Mouse (Mus musculus): ENCODE measurements around the gene Foxe1.

Gene Foxe1

DNA sequence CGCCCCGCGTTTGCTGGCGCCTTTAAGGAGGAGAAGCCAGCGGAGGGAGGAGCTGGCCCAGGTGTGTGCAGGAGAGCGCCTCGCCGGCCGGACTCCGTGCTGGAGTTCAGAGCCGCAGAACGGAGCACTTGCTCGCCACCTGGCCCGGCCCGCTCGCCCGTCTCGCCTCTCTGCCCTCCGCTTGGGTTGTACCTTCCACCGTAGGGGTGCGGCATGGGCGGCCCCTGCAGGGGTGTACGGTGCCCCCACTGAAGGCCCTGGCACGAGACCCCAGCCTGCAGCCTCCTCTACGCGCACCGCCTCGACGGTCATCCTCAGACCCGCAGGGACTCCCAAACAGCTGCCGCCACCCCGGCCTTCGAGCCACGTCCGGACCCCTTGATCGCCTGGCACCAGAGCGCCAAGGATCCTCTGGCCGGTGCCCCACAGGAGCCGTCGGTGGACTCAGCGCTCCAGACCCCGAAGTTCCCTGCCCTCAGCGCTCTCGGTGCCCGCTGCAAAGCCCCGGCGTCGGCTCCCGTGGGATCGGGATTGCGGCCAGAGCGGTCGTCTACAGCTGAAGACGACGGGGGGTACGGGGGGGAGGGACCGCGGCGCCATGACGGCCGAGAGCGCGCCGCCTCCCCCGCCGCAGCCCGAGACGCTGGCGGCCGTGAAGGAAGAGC, at the start of gene Foxe1:
Gene Foxe1, plus strand, starts transcription at position 14 of the 665 bp plus-strand sequence.
- no peak for DNase-seq

DNA sequence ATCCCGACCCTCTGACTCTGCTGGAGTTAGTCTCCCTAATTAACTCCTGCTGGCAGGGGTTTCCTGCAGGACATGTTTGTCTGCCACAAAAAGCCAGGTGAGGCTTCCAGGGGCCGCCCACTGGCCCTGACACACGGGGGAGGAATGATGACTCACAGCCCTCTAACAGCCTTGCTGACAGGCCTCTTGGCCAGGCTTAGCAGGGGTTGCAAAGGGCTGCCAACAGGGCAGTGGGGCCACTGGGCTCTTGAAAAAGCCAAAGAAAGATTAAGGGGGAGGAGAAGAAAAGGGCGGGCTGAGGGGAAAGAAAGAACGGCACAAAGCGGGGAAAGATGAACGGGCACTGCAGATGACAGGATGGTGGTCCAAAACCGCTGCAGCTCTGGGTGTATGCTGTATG, 39.3 kb upstream of the Foxe1 start:
- peak; percentile 42 for DNase-seq

DNA sequence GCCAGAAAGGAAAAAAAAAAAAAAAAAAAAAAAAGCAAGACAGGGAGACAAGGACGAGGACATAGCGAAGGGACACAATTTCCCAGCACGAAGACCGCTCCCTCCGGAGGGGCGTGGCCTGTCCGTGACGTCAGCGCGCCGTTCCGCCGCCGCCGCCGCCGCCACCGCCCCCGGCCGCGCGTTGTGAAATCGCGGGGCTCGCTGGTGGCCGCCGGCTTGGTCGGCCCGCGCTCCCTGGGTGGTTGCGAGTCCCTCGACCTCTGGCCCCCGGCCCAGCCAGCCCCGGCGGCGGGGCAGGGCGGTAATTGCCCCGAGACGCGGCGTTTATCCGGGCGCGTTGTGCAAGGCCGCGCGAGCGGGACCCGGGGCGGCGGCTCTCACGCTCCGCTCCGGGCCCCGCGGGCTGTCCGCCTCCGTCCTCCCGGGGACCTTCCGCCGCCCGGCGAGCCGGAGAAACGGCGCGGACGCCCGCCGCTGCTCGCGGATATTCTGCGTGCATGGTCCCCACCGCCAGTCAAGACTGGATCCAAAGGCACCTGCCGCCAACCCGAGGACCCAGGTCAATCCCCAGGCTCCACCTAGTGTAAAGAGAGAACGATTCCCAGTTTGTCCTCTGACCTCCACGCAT, 38.5 kb upstream of the Foxe1 start:
- peak; percentile 67 for DNase-seq

DNA sequence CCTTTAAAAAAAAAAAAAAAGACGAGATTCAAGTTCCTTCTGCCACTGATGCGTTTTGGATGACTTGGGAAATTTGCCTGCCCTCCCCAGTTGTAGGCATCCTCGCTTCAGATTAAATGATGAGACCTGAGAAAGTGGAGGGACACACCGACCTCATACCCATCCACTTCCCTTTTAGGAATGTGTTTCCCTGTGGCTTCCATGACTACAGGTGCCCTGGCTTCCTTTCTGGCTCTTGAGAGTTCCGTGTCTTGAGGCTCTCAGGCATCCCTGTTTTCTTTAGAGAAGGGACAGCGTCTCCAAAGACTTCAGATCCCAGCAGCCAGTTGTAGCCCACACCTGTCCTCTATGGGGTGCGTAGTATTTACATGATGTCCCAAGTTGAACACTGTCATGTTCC, 38.0 kb upstream of the Foxe1 start:
- no peak for DNase-seq

DNA sequence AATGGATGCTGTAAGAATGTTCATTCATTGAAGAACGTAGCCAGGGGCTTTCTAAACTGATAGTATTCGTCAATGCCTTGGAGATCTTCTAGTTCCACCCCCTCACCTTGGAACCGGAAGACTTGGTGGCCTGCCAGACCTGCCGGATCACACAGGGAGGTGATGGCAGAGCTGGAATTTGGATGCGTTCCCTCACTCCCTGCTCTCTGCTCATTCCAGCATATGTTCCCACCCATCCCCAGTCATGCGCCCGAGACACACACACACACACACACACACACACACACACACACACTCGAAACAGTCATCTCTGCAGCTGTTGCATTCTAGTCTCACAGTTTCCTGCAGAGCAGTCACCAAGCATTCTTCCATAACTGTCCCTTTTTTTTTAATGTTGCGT, 36.1 kb upstream of the Foxe1 start:
- DNase-seq = peak; percentile 38

DNA sequence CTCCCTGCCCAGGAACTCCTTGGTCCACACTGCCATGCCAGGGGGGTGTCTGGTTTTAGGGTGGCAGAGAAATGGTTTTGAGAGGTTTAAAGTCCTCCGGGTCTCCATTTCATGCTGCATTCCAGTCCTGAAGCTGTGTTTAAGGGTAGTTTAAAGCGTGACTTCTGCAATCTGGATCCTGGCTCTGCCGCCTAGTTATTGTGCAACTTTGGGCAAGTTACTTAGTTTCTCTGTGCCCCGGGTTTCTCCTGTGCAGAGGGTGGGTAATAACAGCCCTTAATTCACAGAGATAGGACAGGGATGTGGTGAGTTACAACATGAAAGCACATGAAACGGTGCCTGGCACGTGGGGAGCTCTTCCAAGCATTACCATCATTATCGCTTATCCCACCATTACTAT, 35.5 kb upstream of the Foxe1 start:
- peak; percentile 14 for DNase-seq

DNA sequence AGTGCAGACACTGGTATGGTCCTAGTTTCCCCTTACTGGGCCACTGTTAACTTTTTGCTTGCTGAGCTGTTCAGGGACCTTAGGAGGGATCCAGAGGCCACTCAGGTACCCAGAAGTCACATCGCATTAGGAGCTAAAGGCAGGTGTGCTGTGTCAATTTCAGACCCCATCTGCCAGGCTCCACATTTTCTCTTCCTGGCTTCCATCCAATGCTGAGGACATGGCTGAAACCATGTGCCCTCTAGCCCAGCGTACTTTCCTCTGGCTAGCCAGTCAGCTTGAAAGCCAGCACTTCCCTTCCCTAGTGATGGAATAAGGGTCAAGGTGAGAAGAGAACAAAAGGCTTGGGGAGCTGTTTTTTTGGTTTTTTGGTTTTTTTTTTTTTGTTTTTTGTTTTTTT, 31.8 kb upstream of the Foxe1 start:
- no peak for DNase-seq

DNA sequence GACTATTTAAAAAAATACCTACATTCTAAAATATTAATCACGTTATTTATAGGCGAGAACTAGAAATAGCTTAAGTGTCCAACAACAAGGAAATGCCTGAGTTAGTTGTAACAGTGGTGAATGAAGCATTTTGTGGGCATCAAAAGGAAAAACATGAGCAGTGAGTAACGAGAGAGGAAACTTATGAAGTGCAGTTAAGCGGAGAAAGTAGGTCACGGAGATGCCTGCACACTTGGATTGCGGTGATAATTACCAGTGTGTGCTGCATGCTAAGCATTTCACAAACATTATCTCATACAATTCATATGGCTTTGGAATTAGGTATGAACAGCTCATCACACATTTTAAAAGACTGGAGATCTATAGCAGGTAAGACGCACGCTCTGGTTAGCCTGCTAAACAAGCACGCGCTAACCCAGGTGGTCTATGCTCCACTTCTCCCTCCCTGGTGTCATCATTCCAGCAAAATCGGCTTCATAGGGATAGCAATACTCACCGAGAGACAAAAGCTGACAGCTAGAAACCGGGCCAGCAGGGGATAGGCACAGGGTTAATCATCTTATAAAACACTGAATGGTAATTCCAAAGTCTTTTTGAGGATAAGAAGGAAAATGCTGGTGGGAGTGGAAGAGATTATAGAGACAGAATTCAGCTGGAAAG, 21.5 kb upstream of the Foxe1 start:
- DNase-seq = no peak

DNA sequence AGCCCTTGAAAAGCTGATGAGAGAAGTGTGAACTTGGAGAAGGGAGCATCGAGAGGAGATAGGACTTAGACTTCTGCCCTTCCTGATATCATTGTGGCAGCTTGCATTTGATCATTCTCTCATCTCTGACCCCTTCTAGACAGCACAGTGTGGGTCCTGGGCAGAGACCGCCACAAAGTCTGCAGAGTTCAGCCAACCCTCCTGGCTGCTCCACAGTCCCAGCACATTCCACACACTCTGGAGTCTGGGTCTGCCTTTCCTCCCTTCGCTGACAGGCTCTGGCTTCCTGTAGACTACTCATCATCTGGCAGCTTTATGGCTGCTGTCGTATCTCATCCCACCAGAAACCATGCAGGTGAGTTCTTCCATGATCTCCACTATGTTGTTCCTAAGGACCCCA, 20.7 kb upstream of the Foxe1 start:
- DNase-seq = no peak

DNA sequence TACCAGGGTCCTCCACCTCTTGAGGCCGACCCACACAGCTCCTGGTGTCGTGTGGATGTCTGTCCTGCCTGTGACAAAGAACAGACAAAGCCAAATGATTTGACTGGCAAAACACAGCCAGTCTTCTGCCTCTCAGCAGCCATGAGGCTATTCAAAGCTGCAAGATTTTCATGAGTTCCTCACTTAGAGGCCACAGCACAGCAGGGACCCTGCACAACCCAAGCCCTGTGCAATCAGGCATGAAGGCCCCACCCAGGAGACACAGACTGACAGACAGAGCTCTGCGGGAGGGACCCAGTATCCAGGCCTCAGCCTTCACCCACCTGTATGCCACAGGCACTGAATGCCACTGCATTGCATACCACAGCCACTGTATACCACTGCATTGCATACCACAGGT, 14.5 kb upstream of the Foxe1 start:
- DNase-seq = no peak

DNA sequence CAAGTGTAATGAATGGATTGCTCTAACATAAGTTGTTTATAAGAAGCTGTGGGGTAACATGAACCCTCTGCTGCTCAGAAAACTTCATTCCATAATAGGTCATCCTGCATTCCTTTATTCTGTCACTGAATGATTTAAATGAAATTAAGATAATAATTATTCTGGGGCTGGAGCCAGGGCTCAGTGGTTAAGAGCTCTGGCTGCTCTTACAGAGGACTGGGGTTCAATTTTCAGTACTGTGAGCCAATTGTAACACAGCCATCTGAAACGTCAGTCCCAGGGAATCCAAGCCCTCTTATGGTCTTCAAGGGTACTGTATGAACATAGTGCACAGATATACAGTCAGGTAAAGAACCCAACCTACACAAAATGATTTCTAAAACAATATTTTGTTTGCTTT, 7.6 kb upstream of the Foxe1 start:
- no peak for DNase-seq

DNA sequence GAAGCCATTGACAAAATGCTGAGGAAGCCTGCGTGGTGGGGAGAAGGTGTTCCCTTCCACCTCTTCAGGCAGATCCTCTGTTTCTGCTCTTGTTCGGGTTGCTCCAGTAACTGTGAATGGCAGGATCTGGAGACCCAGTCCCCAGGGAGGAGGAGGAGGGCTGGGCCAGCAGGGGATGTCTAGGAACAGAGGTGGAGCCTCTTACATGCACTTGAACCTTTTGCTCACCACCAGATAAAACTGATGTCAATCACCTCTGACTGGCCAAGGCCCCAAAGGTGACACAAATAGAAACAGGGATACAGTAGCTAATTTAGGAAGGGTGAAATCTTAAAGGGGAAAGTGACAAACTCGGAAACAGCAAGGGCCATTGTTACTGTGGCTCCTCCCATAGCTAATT, 5.4 kb upstream of the Foxe1 start:
- no peak for DNase-seq

DNA sequence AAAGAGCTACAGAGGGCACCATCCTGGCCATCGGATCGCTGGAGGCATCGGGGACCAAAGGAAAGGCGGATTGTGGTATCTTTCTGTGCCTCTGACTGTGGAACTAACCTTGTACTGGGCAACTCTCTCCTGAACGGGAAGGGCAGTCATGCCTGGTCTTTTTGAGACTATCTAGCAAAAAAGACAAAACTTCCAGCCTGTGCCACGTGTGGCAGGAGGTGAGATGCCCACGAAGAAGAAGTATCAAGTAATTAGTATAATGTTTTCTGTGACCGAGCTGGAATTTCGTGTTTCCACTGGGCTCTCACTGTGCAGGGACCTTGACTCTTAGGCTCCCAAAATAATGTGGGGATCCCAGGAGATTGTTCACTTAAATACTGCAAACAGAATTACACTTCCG, 4.4 kb upstream of the Foxe1 start:
- no peak for DNase-seq

DNA sequence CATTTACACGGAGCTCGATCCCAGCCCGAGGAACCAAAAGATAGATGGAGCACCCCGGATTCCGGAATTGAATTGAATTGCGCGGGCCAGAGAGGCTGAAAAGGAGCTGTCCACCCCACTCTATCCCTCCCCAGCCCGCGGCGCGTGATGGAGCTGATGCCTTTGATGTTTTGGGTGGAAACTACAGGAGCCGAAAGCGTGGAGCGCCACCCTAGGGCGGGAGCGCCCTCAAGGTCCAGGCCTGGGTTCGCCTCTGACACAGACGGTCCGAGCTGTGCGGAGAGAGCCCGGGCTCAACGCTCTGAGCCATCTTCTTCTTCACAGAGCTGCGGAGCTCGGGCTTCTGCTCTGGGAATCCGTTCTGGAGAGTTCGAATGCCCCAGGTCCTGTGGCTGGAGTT, 3.8 kb upstream of the Foxe1 start:
- no peak for DNase-seq

DNA sequence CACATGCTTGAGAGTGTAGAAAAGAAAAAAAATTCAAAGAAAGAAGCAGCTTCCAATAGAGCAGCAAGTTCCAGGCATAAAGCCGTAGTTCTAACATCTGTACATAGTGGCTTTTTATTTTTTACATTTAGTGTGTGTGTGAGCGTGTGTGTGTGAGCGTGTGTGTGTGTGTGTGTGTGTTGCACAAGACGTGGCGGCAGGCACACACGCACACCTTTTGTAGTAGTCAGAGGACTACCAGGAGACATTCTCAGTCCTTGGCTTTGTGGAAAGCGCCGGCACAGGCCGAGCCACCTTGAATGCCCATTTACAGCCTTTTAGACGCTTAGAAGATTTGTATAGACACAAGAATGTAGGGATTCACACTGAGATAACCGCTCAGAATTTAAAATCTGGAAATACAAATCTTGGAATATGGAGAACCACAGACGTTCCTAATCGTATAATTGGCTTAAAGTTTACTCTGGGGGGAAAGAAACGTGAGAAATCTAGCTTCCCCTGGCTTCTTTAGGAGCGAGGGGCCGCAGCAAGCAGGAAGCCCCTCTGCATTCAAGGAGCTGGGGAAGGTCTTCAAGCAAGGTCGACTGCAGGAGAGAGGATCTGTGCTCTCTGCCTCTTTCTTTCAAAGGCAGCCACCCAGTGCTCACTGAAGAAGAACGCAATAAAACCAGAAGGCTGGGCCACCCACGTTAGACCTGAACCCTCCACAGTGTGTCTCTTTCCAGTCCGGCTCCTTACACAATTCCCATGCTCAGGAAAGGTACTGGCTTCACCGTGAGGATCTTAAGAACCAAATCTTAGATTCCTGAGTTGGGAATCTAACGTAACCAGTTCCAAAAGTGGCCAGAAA, 1.4 kb upstream of the Foxe1 start:
- no peak for DNase-seq

DNA sequence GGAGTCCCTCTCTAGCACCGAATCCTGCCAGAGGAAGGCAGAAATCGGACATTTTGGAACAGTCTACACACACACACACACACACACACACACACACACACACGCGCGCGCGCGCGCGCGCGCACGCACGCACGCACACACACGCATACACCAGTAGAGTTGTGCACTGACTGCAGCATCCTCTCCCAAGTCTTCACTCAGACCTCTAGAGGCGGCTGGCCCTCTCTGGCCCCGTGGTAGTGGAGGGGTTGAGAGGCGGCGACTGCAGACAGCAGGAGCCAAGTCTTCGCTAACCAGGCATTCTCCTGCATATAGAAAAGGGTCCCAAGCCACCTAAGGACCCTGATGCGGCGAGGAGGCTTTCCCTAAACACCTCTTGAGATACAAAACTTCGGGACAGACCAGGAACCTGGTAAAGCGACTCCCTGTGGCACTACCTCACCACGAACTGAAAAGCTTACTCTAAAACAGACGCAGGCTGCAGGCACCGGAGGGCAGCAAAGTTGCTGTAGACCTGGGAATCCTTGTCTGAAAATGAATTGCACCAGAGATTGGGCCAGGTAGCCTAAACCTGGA, 610 bp upstream of the Foxe1 start:
- no peak for DNase-seq

DNA sequence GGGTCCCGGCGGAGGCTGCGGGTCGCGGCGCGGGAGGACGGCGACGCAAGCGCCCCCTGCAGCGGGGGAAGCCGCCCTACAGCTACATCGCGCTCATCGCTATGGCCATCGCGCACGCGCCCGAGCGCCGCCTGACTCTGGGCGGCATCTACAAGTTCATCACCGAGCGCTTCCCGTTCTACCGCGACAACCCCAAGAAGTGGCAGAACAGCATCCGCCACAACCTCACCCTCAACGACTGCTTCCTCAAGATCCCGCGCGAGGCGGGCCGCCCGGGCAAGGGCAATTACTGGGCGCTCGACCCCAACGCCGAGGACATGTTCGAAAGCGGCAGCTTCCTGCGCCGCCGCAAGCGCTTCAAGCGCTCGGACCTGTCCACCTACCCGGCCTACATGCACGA, 879 bp downstream of the Foxe1 start:
- no peak for DNase-seq

DNA sequence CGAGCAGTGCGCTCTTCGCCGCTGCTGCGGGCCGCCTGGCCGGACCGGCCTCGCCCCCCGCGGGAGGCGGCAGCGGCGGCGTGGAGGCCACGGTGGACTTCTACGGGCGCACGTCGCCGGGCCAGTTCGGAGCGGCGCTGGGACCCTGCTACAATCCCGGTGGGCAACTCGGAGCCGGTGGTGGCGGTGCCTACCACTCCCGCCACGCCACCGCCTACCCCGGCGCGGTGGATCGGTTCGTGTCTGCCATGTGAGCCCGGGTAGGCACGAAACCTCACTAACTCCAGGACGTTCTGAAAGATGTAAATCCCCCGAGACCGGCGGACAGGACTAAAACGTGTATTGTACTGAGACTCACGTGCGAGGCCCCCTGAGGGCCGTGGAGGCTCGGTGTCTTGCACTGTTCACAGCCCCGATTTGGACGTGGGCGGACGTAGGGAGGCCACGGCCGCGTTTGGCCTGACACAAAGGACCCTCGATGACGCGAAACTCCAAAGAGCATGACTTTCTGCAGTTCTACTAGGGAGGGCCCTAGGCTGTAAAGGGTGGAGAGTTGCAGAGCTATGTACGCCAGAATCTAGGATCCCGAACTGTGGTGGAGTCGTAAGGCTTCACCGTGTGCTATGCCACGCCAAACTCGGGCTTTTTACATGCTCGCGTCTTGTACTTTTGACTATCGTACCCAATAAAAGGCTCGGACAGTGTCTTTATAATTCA, 1.8 kb downstream of the Foxe1 start:
- no peak for DNase-seq

DNA sequence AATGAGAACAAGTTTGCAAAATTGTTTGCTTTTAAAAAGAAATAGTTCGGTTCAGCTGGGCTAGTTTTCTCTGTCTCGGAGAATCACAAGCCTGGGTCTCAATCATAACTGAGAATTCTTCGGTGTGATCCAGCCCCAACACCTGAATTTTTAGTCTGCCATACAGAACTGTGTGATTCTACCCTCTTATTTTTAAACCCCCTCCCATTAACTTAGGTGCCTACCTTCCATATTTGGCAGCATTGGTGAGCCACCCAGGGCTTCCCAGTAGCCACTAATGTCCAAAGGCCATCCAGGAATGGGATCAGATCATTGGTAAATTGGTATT, 2.3 kb downstream of the Foxe1 start:
- DNase-seq = no peak

DNA sequence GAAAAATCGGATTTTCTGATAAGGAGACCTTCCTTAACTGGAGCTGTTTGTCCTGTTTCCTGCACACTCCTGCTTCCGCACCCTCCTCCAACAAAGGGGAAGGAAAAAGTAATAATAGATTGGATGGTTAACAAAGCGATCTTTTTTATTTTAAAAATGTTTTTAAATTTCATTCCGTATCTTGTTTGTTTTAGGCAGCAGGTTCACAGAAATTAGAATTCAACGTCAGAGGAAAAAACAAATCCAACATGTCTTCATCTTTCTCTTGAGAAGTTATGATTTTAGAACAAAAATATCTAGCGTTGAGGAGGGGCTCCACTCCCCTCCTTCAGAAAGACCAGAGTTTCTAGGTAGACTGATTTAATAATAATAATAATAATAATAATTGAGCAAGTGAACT, 2.8 kb downstream of the Foxe1 start:
- DNase-seq = no peak

DNA sequence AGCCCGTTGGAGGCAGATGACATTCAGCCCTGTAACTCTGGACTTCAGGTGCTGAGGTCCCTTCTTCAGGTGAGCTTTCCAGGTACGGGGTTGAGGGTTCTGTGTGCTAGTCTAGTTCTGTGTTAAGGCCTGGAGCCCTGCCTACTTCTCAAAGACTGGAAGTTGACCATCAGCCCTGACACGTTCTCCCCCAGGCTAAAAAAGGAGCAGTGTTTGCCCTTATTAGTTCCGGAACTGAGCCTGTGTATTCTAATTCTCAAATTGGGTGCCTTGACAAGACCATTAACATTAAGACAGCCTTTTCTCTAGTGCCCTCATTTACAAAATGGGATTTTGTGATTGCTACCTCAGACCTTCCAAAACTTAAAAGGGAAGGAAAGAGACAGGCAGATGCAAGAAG, 3.7 kb downstream of the Foxe1 start:
- no peak for DNase-seq

DNA sequence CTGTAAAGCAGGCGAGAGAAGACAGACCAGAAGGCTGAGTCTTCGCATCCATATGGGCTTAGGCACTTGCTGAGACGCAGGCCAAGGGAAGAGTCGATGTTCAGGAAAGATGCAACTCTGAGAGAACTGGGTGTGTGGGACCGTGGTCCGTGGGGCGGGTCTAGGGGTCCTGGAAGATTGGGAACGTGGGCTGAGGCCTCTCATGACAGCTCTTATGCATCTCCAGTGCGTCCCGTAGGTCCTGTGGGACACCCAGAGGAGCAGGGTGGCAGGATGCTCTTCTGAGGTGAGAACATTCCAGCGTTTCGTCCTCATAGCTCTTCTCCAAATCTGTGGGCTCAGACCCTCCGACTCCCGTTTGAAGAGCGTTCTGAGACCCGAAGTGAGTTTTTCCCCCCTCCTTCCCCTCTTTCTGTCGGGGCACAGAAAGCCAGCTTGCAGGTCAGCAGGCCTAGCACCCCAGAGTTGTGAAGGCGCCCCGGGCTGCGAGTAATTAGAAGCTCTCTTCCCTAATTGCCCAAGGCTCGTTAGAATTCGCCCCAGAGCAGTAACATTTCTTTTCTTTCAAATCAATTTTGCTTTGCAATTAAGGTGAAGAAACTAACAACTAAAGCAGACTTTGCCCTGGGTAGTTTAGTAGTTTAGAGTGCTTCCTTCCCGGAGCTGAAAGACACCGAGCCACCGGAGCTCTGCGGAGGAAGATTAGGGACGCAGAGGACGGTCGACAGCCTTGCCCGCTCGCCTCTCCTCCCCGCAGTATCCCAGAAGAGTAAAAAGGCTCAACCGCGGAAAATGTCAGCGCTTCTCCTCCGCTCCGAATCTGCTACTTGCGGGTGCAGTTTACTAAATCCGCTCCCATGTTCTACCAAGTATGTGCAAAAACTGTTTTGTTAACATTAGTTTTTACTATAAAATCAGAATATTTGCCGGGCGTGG, 4.4 kb downstream of the Foxe1 start:
- no peak for DNase-seq

All from kidney, adult 11 months (tissue).